Mouse (Mus musculus): Measurements from ENCODE around the gene Stk17b. TPM values are rescaled to one million over a fixed set of nuclear protein-coding genes. Genes with fewer than 3 reads are reported as not detected.

The Stk17b gene
- polyA plus RNA-seq (2014; fragmentation: Nextera tagmentation; extraction: Ambion mirVana), result 12.6 and 16.2 TPM in 2 replicates

- Histone ChIP-seq H3K36me3 (ENCODE audit: control insufficient read depth, insufficient read depth, low read length) (no peaks in the 10 kb centered on the region), H3K4me1 (ENCODE audit: control insufficient read depth, insufficient read depth, low read length) (no peaks in the 10 kb centered on the region), H3K27me3 (ENCODE audit: control insufficient read depth, insufficient read depth, low read length) (no peaks in the 10 kb centered on the region), H3K9me3 (ENCODE audit: control insufficient read depth, low read length) (no peaks in the 10 kb centered on the region), H3K9ac (ENCODE audit: low read length) (peak within 1 kb of the TSS; percentile 78), H3K4me2 (ENCODE audit: low read depth) (peak within 1 kb of the TSS; percentile 74), H3K4me3 (ENCODE audit: low read depth, low read length) (peak within 1 kb of the TSS; percentile 84), H3K27ac (ENCODE audit: low read depth, low read length) (0 out of 2 replicates have a peak within 1 kb of the TSS, but pooled peaks have one; percentile 49)
- peak; percentile 92 for DNase-seq (ENCODE audit: low spot score)
- WGBS, result under 1% methylated on average over 81 of the region's 81 CpGs
- ATAC-seq (ENCODE audit: insufficient read depth, low FRiP score, low TSS enrichment), result peak; percentile 98
These were observed at the start of gene Stk17b for GRCm38 (mm10) chr1:53784721-53785418. TSS of gene Stk17b (minus strand) at chr1:53785224.

DNA sequence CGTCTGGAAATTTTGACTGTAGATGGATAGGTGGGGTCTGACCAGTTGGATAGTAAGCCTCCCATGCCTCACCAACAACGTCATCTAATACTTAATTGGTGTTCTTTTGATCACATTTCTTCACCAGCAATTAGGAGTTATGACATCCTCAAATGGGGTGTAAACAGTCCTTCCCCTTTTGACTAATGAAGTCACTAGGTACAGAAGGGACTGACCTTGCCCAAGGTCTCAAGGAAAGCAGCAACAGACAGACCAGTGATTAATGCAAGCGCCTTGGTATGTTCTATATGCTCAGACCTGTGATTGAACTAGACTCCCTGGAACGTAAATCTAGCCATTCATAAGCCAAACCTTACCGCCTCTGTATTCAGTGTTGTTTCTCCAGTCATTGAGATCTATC lies 45.3 kb upstream of the Stk17b start:
- Histone ChIP-seq H3K36me3 (ENCODE audit: control insufficient read depth, insufficient read depth, low read length) (no peaks in the 10 kb centered on the region), H3K4me2 (ENCODE audit: low read depth) (no peak overlapping the region), H3K9ac (ENCODE audit: low read length) (no peak overlapping the region), H3K27me3 (ENCODE audit: control insufficient read depth, insufficient read depth, low read length) (peaks cover 4% of the 10 kb centered on the region; the same call in 1 of the 2 replicates), H3K9me3 (ENCODE audit: control insufficient read depth, low read length) (no peaks in the 10 kb centered on the region), H3K4me3 (ENCODE audit: low read depth, low read length) (no peak overlapping the region), H3K4me1 (ENCODE audit: control insufficient read depth, insufficient read depth, low read length) (no peaks in the 10 kb centered on the region), H3K27ac (ENCODE audit: low read depth, low read length) (no peak overlapping the region)
- WGBS, result 89% methylated on average over 5 of the region's 5 CpGs
- ATAC-seq (ENCODE audit: insufficient read depth, low FRiP score, low TSS enrichment) (no peak), DNase-seq (ENCODE audit: low spot score) (no peak)

- no peak for DNase-seq (ENCODE audit: low spot score)
- WGBS, result 71% methylated on average over 9 of the region's 9 CpGs
These were observed 44.1 kb upstream of the Stk17b start for GRCm38 (mm10) chr1:53829089-53829488.

DNA sequence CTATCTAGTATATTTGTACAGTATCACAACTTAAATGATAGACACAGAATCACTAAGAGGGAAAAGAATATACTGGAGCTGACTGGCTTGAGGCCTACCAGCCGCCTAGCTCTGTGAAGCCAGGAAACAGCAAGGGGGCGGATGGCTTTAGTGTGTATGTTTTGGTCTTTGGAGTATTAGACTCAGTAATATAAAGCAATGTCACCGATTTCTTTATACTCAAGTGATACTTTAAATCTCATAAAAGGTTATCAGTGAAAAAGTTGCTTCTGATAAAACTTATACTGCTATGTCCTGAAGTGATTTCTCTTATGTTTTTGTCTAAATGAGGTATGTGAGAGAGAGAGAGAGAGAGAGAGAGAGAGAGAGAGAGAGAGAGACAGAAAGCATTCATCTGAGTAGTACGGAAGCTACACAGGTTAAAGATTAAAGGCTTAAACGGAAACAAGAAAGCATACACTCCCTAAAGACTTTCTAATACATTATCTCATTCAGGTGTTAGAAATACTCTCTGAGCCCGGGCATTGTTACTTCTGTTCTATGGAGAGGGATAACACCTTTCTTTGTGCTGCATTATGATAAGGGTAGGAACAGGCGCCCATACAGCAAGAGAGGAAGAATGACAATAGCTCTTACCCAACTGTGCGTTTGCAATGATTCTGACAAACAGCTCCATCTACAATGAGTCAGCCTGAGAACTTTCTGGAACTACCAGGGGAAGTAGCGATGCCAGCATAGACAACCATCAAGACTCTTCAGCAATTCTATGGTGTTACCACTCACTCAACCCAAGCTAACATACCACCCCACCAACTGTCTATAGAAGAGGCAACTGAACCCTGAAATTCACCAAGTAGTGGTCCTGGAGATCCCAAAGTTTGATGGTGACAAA lies 39.7 kb upstream of the Stk17b start:
- 86% methylated on average over 9 of the region's 9 CpGs for WGBS
- Histone ChIP-seq H3K9ac (ENCODE audit: low read length) (no peak overlapping the region), H3K4me3 (ENCODE audit: low read depth, low read length) (no peak overlapping the region), H3K9me3 (ENCODE audit: control insufficient read depth, low read length) (no peaks in the 10 kb centered on the region), H3K27me3 (ENCODE audit: control insufficient read depth, insufficient read depth, low read length) (peaks cover 4% of the 10 kb centered on the region; the same call in 1 of the 2 replicates), H3K36me3 (ENCODE audit: control insufficient read depth, insufficient read depth, low read length) (no peaks in the 10 kb centered on the region), H3K4me1 (ENCODE audit: control insufficient read depth, insufficient read depth, low read length) (peaks cover 3% of the 10 kb centered on the region; the same call in 1 of the 2 replicates), H3K4me2 (ENCODE audit: low read depth) (no peak overlapping the region), H3K27ac (ENCODE audit: low read depth, low read length) (no peak overlapping the region)
- DNase-seq (ENCODE audit: low spot score) (no peak), ATAC-seq (ENCODE audit: insufficient read depth, low FRiP score, low TSS enrichment) (no peak)

More at GRCm38 (mm10) chr1:53829089-53829488, 44.1 kb upstream of the Stk17b start:
- Histone ChIP-seq H3K4me1 (ENCODE audit: control insufficient read depth, insufficient read depth, low read length) (no peaks in the 10 kb centered on the region), H3K9ac (ENCODE audit: low read length) (no peak overlapping the region), H3K36me3 (ENCODE audit: control insufficient read depth, insufficient read depth, low read length) (no peaks in the 10 kb centered on the region), H3K4me2 (ENCODE audit: low read depth) (no peak overlapping the region), H3K27me3 (ENCODE audit: control insufficient read depth, insufficient read depth, low read length) (peaks cover 4% of the 10 kb centered on the region; the same call in 1 of the 2 replicates), H3K4me3 (ENCODE audit: low read depth, low read length) (no peak overlapping the region), H3K27ac (ENCODE audit: low read depth, low read length) (no peak overlapping the region), H3K9me3 (ENCODE audit: control insufficient read depth, low read length) (no peaks in the 10 kb centered on the region)
- no peak for ATAC-seq (ENCODE audit: insufficient read depth, low FRiP score, low TSS enrichment)

DNA sequence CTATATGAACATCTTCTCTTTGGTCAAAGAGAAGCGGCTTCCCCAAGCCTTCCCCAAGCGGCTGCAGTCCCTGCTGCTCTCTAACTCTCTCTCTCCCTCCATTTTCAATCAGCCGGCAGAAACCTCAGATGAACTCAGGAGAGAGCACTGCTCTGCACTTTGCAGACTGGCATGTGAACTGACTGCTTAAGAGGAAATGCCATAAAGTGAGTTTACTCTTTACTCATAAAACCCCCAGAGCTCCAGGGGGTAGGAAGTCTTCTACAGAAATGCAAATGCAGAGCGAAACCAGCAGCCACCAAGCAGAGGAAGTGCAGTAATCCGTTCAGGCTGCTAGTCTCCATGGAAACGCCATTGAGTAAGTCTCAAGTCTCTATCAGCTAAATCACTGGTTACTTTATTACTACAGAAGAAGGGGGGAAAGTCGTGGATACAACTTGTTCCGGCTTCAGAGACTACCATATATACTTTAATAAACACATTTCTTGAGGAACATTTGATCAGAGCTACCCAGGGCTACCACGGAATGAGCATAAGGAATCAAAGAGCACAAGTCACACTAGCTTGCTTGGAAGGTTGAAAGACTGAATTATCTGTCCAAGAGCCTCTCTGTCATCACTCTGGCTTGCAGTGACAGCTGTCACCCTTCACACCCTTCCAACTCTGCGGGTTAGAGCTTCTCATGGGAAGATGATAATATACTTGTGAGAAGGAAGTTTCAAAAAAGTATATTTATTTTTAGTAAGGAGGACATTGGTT lies 38.8 kb upstream of the Stk17b start:
- peaks cover 3% of the 10 kb centered on the region; the same call in 1 of the 2 replicates for H3K4me1 ChIP-seq (ENCODE audit: control insufficient read depth, insufficient read depth, low read length)
- H3K4me3 ChIP-seq (ENCODE audit: low read depth, low read length), result no peak overlapping the region
- no peak overlapping the region for H3K9ac ChIP-seq (ENCODE audit: low read length)
- no peak overlapping the region for H3K27ac ChIP-seq (ENCODE audit: low read depth, low read length)
- peak; percentile 83 for ATAC-seq (ENCODE audit: insufficient read depth, low FRiP score, low TSS enrichment)
- peak; percentile 60 for DNase-seq (ENCODE audit: low spot score)
- H3K27me3 ChIP-seq (ENCODE audit: control insufficient read depth, insufficient read depth, low read length), result peaks cover 4% of the 10 kb centered on the region; the same call in 1 of the 2 replicates
- no peaks in the 10 kb centered on the region for H3K9me3 ChIP-seq (ENCODE audit: control insufficient read depth, low read length)
- peak overlapping the region; percentile 30; the same call in 1 of the 2 replicates for H3K4me2 ChIP-seq (ENCODE audit: low read depth)
- WGBS, result 4% methylated on average over 10 of the region's 10 CpGs
- H3K36me3 ChIP-seq (ENCODE audit: control insufficient read depth, insufficient read depth, low read length), result no peaks in the 10 kb centered on the region

- ATAC-seq (ENCODE audit: insufficient read depth, low FRiP score, low TSS enrichment), result no peak
- no peak overlapping the region for H3K4me3 ChIP-seq (ENCODE audit: low read depth, low read length)
- H3K4me2 ChIP-seq (ENCODE audit: low read depth), result no peak overlapping the region
- H3K4me1 ChIP-seq (ENCODE audit: control insufficient read depth, insufficient read depth, low read length), result peaks cover 3% of the 10 kb centered on the region; the same call in 1 of the 2 replicates
- no peaks in the 10 kb centered on the region for H3K36me3 ChIP-seq (ENCODE audit: control insufficient read depth, insufficient read depth, low read length)
- no peak for DNase-seq (ENCODE audit: low spot score)
- no peak overlapping the region for H3K9ac ChIP-seq (ENCODE audit: low read length)
- H3K9me3 ChIP-seq (ENCODE audit: control insufficient read depth, low read length), result no peaks in the 10 kb centered on the region
- peaks cover 4% of the 10 kb centered on the region; the same call in 1 of the 2 replicates for H3K27me3 ChIP-seq (ENCODE audit: control insufficient read depth, insufficient read depth, low read length)
- no peak overlapping the region for H3K27ac ChIP-seq (ENCODE audit: low read depth, low read length)
These were observed 37.0 kb upstream of the Stk17b start for GRCm38 (mm10) chr1:53821983-53822382.

DNA sequence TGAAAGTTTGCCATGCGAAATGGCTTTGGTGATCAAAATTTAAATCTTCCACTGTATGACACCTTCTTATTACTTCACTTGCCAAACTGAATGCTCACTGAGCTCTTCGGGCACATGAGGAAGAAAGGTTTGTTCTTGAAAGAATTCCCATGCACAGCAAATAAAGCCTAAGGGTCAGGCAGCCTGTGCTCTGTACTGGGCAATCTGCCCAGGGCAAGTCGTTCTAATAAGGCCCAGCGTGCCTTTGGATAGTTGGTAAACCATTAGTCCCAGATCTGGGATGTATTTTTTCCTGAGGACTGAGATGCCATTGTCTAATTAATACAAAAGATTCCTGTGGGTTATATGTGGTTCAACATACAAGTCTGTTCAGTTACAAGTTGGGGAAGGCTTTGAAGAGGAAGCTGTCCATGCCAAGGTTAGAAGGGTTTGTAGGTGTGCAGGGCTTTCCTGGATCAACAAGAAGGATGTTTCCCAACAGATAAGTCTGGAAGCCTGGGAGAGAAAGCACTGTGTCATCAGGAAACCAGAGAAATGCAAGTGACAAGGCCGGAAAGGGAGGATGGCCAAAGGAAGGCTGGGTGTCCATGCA lies 35.1 kb upstream of the Stk17b start:
- no peak for ATAC-seq (ENCODE audit: insufficient read depth, low FRiP score, low TSS enrichment)

More for the DNA sequence above, 35.1 kb upstream of the Stk17b start:
- Histone ChIP-seq H3K27me3 (ENCODE audit: control insufficient read depth, insufficient read depth, low read length) (no peaks in the 10 kb centered on the region), H3K4me3 (ENCODE audit: low read depth, low read length) (no peak overlapping the region), H3K9me3 (ENCODE audit: control insufficient read depth, low read length) (no peaks in the 10 kb centered on the region), H3K9ac (ENCODE audit: low read length) (no peak overlapping the region), H3K36me3 (ENCODE audit: control insufficient read depth, insufficient read depth, low read length) (no peaks in the 10 kb centered on the region), H3K4me1 (ENCODE audit: control insufficient read depth, insufficient read depth, low read length) (peaks cover 3% of the 10 kb centered on the region; the same call in 1 of the 2 replicates), H3K27ac (ENCODE audit: low read depth, low read length) (no peak overlapping the region), H3K4me2 (ENCODE audit: low read depth) (no peak overlapping the region)
- WGBS, result 79% methylated on average over 5 of the region's 5 CpGs
- no peak for DNase-seq (ENCODE audit: low spot score)
